Mouse (Mus musculus) right cerebral cortex, adult 2 months (tissue): ENCODE data around the gene Pdcl2.
A peak's percentile ranks its signal among the peaks of the same experiment; 100 is the strongest.

Source experiments
- DNase-seq, 2 experiments: peaks; one replicate each; pipeline ENCODE4 v3.0.0; 2021 to 2022; ENCODE audit warnings: low spot score in 2 of 2

Gene Pdcl2

DNA sequence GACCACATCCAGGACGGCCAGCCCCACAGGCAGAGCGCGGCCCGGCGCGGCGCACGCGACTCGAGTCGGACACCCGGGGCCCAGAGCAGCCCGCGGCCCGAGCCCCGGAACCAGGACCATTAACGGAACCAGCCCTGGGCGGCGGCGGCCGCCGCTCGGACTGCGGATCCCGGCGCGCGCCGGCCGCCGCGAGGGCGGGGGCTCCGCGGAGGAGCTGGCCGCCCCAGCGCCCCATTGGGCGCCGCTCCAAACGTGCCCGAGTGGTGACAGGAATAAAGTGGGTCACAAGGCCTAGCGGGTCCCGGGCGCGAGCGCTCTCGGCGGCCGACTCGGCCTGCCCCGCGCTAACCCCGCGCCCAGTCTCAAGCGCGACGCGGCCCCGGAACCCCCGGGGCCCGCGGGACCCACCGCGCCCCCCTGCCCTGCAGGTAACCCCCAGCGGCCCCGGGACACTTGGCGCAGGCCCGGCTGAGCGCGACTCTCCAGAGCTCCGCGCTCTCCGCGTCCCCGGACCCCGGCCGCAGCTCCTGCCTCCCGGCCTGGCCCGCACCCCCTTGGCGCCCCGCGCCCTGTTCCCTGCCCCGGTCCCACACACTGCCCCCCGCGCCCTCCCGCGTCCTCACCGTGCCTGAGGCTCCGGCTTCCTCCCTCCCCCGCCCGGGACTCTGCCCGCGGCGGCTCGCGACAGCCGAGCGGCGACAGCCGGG is 27.1 kb downstream of the Pdcl2 start:
- peak; percentile 66 to 71 for DNase-seq

DNA sequence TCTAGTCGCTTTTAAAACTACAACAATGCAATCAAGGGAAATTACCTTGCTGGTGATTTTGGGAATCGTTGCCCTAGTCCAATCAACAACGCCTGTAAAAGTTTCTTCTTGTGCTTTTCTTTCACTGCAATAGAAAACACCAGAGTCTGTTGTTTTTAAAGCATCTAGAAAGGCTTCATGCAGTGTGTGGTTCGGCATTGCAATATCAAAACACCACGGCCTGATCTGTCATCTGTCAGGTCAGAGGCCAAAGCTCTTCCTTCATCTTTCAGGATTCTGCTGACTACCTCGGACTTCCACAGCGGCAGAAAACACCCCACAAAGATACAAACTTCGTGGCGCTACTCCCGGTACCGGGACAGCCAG is 27.6 kb downstream of the Pdcl2 start:
- no peak for DNase-seq

DNA sequence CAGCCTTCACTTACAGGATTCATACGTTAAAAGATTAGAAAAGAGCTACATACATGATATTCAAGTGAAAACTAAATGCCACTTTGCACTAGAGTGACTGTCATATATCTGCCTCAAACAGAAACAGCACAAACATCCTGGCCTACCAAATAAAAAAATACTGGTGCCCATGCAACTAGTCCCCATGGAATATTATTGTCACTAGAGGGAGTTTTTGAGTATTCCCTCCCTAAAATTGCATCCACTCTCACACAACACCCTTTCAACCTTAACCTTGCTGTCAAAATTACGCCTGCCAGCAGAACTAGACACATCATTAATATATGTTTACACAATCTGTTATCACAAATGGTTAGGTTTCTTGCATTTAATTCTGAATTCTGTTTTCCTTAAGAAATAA is 28.9 kb downstream of the Pdcl2 start:
- DNase-seq: no peak

DNA sequence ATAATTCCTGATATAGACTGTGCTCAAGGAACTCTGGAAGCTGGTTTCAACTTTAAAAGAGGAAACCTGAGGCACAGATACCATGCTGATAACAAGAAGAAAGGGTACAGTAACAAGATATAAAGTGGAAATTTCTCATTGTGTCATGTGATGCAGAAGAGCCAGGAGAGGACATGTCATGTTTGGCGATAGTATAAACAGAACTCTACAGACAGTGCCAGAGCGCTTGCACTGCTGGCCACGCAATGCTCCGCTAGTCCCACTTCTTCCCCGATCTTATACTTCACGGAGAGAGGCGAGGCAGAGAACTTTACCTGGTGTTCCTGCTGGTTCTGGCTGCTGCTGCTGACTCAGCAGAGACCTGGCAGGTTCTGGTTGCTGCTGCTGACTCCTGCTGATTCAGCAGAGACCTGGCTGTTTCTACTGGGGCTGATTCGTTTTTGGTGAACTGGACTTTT is 41.7 kb downstream of the Pdcl2 start:
- DNase-seq: no peak

DNA sequence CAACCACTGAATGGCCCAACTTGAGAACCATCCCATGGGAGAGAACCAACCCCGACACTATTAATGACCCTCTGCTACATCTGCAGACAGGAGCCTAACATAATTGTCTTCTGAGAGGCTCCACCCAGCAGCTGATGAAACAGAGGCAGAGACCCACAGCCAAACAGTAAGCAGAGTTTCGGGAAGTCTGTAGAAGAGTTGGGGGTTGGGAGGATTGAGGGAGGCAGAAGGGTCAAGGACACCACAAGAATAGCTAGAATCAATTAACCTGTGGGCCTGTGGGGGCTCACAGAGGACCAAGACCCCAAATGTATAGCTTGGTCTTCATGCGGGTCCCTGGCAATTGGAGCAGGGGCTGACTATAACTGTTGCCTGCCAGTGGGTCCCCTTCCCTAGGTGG is 42.7 kb downstream of the Pdcl2 start:
- no peak for DNase-seq

DNA sequence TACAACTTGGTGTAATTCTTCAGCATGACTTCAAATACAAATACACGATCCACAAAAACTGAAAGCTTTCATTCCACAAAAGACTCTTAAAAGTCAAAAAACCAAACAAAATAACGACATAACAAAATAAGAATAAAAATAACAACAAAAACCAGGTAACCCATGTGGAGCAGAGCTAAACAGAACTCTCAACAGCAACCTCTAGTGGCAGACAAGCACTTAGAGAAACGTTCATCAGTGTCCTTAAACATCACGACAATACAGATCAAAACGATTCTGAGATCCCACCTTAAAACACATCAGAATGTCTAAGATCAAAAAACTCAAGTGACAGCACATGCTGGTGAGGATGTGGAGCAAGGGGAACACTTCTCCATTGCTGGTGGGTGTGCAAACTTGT is 43.9 kb downstream of the Pdcl2 start:
- no peak for DNase-seq

DNA sequence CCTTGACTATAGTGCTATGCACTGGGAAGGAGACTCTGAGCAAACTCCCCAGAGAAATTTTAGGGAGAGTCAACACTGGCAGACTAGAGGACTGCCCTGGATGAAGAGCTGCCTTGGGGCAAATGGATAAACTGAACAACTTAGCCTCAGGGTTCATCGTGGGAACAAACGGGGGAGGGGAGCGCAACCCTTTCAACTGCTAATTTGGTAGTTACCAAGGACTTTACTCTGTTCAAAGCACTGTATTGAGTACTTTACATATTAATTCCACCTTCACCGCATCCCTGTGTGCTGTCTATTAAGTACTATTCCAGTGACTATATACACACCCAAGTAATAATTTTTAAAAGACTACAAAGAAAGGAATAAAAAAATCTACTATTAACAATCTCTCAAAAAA is 45.3 kb downstream of the Pdcl2 start:
- DNase-seq: no peak

DNA sequence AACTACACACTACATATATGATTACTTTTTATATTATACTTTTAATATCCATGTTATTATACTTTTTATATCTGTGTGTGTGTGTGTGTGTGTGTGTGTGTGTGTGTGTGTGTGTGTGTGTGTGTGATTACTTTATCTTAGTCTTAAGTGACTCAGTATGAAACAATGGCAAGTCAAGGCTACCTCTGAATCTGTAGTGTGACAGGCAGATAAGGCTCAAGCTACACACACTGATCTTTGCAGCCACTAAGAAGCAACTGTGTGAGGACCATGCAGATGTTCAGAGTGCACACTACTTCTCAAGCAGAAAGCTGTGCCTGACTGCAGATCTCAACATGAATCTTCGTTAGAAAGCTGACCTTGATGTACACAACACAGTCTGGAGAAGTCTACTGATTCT is 47.1 kb downstream of the Pdcl2 start:
- no peak for DNase-seq

DNA sequence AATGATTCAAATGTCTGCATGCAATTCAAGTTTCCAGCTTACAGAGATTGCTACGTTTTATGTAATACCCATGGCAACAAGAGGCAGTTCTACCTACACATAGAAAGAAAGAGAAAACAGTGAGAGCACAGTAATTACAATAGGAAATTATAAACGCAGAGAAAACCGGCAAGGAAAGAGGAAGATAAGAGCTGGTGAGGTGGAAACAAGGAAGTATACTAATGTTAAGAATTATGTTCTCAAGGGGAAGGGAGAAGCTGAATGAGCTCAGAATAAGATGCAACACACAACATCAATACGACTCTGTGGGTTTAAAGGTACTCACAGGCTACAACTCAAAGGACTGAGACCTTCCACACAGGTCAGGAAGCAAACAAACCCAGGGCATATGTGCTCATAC is 56.0 kb downstream of the Pdcl2 start:
- no peak for DNase-seq
